Mouse (Mus musculus) cerebellum, adult 11 months (tissue): ENCODE data around the gene Gm3138.
"Not testable (repeated sequence)": the region's sequence is repeated elsewhere in the genome, so short reads cannot be mapped to it uniquely, and the experiment has no call there.

ENCODE experiments used
- DNase-seq: peaks from one replicate; pipeline ENCODE4 v3.0.0; 2022

Gene Gm3138

GRCm38 (mm10) chr14:4249331-4249730, at the start of gene Gm3138:
Gm3138 (plus strand) TSS chr14:4249631.
- DNase-seq, result not testable (repeated sequence)

GRCm38 (mm10) chr14:4269238-4269950, 20.0 kb downstream of the Gm3138 start:
- DNase-seq, result not testable (repeated sequence)

- DNase-seq, result not testable (repeated sequence)
Observed at GRCm38 (mm10) chr14:4279828-4280227, 30.4 kb downstream of the Gm3138 start.
